Mouse (Mus musculus) midbrain, embryonic 15.5 days (tissue): ENCODE results near the gene Snx19. TPM values are rescaled to one million over a fixed set of nuclear protein-coding genes. Genes with fewer than 3 reads are reported as not detected.

Experiments used
- ATAC-seq: fragments of 200-750 bp; cut with Nextera tagmentation; replicated peaks from 2 replicates; pipeline ENCODE4 v1.8.0; 2017; ENCODE audit warnings: moderate TSS enrichment
- H3K27ac ChIP-seq: fragments of 300-500 bp; sonication (generic); 2 replicates; pipeline ENCODE4 v1.5.1; 2015; ENCODE audit warnings: mild to moderate bottlenecking, inconsistent platforms
- H3K27me3 ChIP-seq: fragments of 300-500 bp; sonication (generic); replicated peaks from 2 replicates; pipeline ENCODE4 v1.6.1; 2015; ENCODE audit warnings: inconsistent platforms
- H3K36me3 ChIP-seq: fragments of 300-500 bp; sonication (generic); replicated peaks from 2 replicates; pipeline ENCODE4 v1.6.1; 2015; ENCODE audit warnings: inconsistent platforms
- H3K4me1 ChIP-seq: fragments of 300-500 bp; sonication (generic); 2 replicates; pipeline ENCODE4 v1.6.1; 2015; ENCODE audit warnings: inconsistent platforms
- H3K4me2 ChIP-seq: fragments of 300-500 bp; sonication (generic); 2 replicates; pipeline ENCODE4 v1.6.1; 2015; ENCODE audit warnings: inconsistent platforms, mild to moderate bottlenecking, moderate library complexity
- H3K4me3 ChIP-seq: fragments of 300-500 bp; sonication (generic); 2 replicates; pipeline ENCODE4 v1.5.1; 2015; ENCODE audit warnings: mild to moderate bottlenecking, inconsistent platforms
- H3K9ac ChIP-seq: fragments of 300-500 bp; sonication (generic); 2 replicates; pipeline ENCODE4 v1.6.1; 2015; ENCODE audit warnings: mild to moderate bottlenecking, inconsistent platforms
- H3K9me3 ChIP-seq: fragments of 300-500 bp; sonication (generic); 2 replicates; pipeline ENCODE4 v1.6.1; 2016; ENCODE audit warnings: inconsistent platforms
- WGBS: fragments of 180-500 bp; shearing (Covaris S2); methylation state at CpG from one replicate; pipeline ENCODE4 v1.1.7; 2015; ENCODE audit warnings: mixed read lengths; 5-methylcytosine and 5-hydroxymethylcytosine counted together
- polyA plus RNA-seq: library from polyadenylated mRNA; unstranded; fragments of >200 nt; fragmentation: Nextera tagmentation; extraction: Ambion mirVana; gene quantifications from 2 replicates; pipeline ENCODE4 v1.2.1, GENCODE M21; 2015

The Snx19 gene
- polyA plus RNA-seq, 1 experiment from 2014 or later: 23.6 TPM

- no peak for ATAC-seq
- Histone ChIP-seq H3K4me1 (no peaks in the 10 kb centered on the region), H3K27ac (no peak overlapping the region), H3K9ac (no peak overlapping the region), H3K9me3 (no peaks in the 10 kb centered on the region), H3K4me2 (no peak overlapping the region), H3K27me3 (no peaks in the 10 kb centered on the region), H3K4me3 (no peak overlapping the region), H3K36me3 (peaks cover 12% of the 10 kb centered on the region; the same call in 1 of the 2 replicates)
- 93% methylated on average over 1 of the region's 1 CpGs for WGBS
Measured at GRCm38 (mm10) chr9:30446126-30446525, 19.2 kb downstream of the Snx19 start.

- Histone ChIP-seq H3K4me2 (no peak overlapping the region), H3K9me3 (no peaks in the 10 kb centered on the region), H3K9ac (no peak overlapping the region), H3K4me3 (no peak overlapping the region), H3K4me1 (no peaks in the 10 kb centered on the region), H3K27ac (no peak overlapping the region), H3K36me3 (peaks cover 8% of the 10 kb centered on the region; the same call in 1 of the 2 replicates), H3K27me3 (no peaks in the 10 kb centered on the region)
- peak; percentile 72 for ATAC-seq
- 34% methylated on average over 4 of the region's 4 CpGs for WGBS
Measured at GRCm38 (mm10) chr9:30448459-30448858, 21.6 kb downstream of the Snx19 start.

GRCm38 (mm10) chr9:30449862-30450261, 23.0 kb downstream of the Snx19 start:
- Histone ChIP-seq H3K9ac (no peak overlapping the region), H3K4me2 (no peak overlapping the region), H3K9me3 (no peaks in the 10 kb centered on the region), H3K4me1 (no peaks in the 10 kb centered on the region), H3K36me3 (0 out of 2 replicates have a peak, but pooled peaks cover 6% of the 10 kb centered on the region), H3K4me3 (no peak overlapping the region), H3K27ac (no peak overlapping the region), H3K27me3 (no peaks in the 10 kb centered on the region)
- WGBS: 21% methylated on average over 2 of the region's 2 CpGs
- ATAC-seq: no peak

- H3K9me3 ChIP-seq: no peaks in the 10 kb centered on the region
- H3K4me1 ChIP-seq: no peaks in the 10 kb centered on the region
- no peak overlapping the region for H3K4me3 ChIP-seq
- H3K36me3 ChIP-seq: 0 out of 2 replicates have a peak, but pooled peaks cover 6% of the 10 kb centered on the region
- no peaks in the 10 kb centered on the region for H3K27me3 ChIP-seq
- no peak overlapping the region for H3K27ac ChIP-seq
- no peak overlapping the region for H3K9ac ChIP-seq
- WGBS: 81% methylated on average over 2 of the region's 2 CpGs
- no peak for ATAC-seq
- H3K4me2 ChIP-seq: no peak overlapping the region
Measured at GRCm38 (mm10) chr9:30450834-30451233, 23.9 kb downstream of the Snx19 start.

- ATAC-seq: no peak
- Histone ChIP-seq H3K4me1 (no peaks in the 10 kb centered on the region), H3K36me3 (no peaks in the 10 kb centered on the region; the same call in 1 of the 2 replicates), H3K27me3 (no peaks in the 10 kb centered on the region), H3K4me3 (no peak overlapping the region), H3K4me2 (no peak overlapping the region), H3K27ac (no peak overlapping the region), H3K9me3 (no peaks in the 10 kb centered on the region), H3K9ac (no peak overlapping the region)
- WGBS: 93% methylated on average over 2 of the region's 2 CpGs
Measured at GRCm38 (mm10) chr9:30454527-30454926, 27.6 kb downstream of the Snx19 start.

- Histone ChIP-seq H3K9ac (no peak overlapping the region), H3K9me3 (no peaks in the 10 kb centered on the region), H3K4me3 (no peak overlapping the region), H3K36me3 (no peaks in the 10 kb centered on the region; the same call in 1 of the 2 replicates), H3K27ac (no peak overlapping the region), H3K27me3 (no peaks in the 10 kb centered on the region), H3K4me2 (no peak overlapping the region), H3K4me1 (no peaks in the 10 kb centered on the region)
- WGBS: 83% methylated on average over 6 of the region's 6 CpGs
- ATAC-seq: no peak
Measured at GRCm38 (mm10) chr9:30456250-30456649, 29.3 kb downstream of the Snx19 start.

GRCm38 (mm10) chr9:30460501-30460900, 33.6 kb downstream of the Snx19 start:
- Histone ChIP-seq H3K4me2 (no peak overlapping the region), H3K9ac (no peak overlapping the region), H3K36me3 (peaks cover 17% of the 10 kb centered on the region), H3K27ac (no peak overlapping the region), H3K4me1 (no peaks in the 10 kb centered on the region), H3K27me3 (no peaks in the 10 kb centered on the region), H3K4me3 (no peak overlapping the region), H3K9me3 (no peaks in the 10 kb centered on the region)
- ATAC-seq: no peak
- WGBS: 80% methylated on average over 8 of the region's 8 CpGs

GRCm38 (mm10) chr9:30464661-30465060, 37.8 kb downstream of the Snx19 start:
- Histone ChIP-seq H3K9me3 (no peaks in the 10 kb centered on the region), H3K27ac (no peak overlapping the region), H3K9ac (no peak overlapping the region), H3K27me3 (no peaks in the 10 kb centered on the region), H3K4me3 (no peak overlapping the region), H3K4me1 (no peaks in the 10 kb centered on the region), H3K4me2 (no peak overlapping the region), H3K36me3 (peaks cover 17% of the 10 kb centered on the region; the same call in 1 of the 2 replicates)
- WGBS: 84% methylated on average over 4 of the region's 4 CpGs
- ATAC-seq: no peak

GRCm38 (mm10) chr9:30480043-30480442, 53.1 kb downstream of the Snx19 start:
- H3K4me2 ChIP-seq: no peak overlapping the region
- no peaks in the 10 kb centered on the region for H3K4me1 ChIP-seq
- no peaks in the 10 kb centered on the region for H3K27me3 ChIP-seq
- H3K9ac ChIP-seq: no peak overlapping the region
- WGBS: 68% methylated on average over 4 of the region's 4 CpGs
- H3K9me3 ChIP-seq: no peaks in the 10 kb centered on the region
- no peak overlapping the region for H3K4me3 ChIP-seq
- no peak; the same call in none of the 2 replicates for ATAC-seq
- no peaks in the 10 kb centered on the region for H3K36me3 ChIP-seq
- H3K27ac ChIP-seq: no peak overlapping the region

- Histone ChIP-seq H3K4me3 (no peak overlapping the region), H3K27ac (no peak overlapping the region), H3K4me2 (no peak overlapping the region), H3K27me3 (no peaks in the 10 kb centered on the region), H3K4me1 (no peaks in the 10 kb centered on the region), H3K36me3 (no peaks in the 10 kb centered on the region), H3K9me3 (no peaks in the 10 kb centered on the region), H3K9ac (no peak overlapping the region)
- peak; percentile 95 for ATAC-seq
- 2% methylated on average over 6 of the region's 6 CpGs for WGBS
Measured at GRCm38 (mm10) chr9:30480464-30480863, 53.6 kb downstream of the Snx19 start.

- H3K4me2 ChIP-seq: no peak overlapping the region
- H3K9me3 ChIP-seq: no peaks in the 10 kb centered on the region
- H3K9ac ChIP-seq: no peak overlapping the region
- no peaks in the 10 kb centered on the region for H3K27me3 ChIP-seq
- no peak for ATAC-seq
- WGBS: 93% methylated on average over 4 of the region's 4 CpGs
- H3K27ac ChIP-seq: no peak overlapping the region
- no peak overlapping the region for H3K4me3 ChIP-seq
- no peaks in the 10 kb centered on the region for H3K4me1 ChIP-seq
- no peaks in the 10 kb centered on the region for H3K36me3 ChIP-seq
Measured at GRCm38 (mm10) chr9:30482116-30482515, 55.2 kb downstream of the Snx19 start.

- Histone ChIP-seq H3K9me3 (no peaks in the 10 kb centered on the region), H3K9ac (no peak overlapping the region), H3K4me1 (no peaks in the 10 kb centered on the region), H3K4me2 (no peak overlapping the region), H3K27me3 (no peaks in the 10 kb centered on the region), H3K4me3 (no peak overlapping the region), H3K27ac (no peak overlapping the region), H3K36me3 (no peaks in the 10 kb centered on the region)
- 97% methylated on average over 3 of the region's 3 CpGs for WGBS
- no peak for ATAC-seq
Measured at GRCm38 (mm10) chr9:30484183-30484582, 57.3 kb downstream of the Snx19 start.

- H3K27ac ChIP-seq: no peak overlapping the region
- no peak for ATAC-seq
- no peaks in the 10 kb centered on the region for H3K36me3 ChIP-seq
- 89% methylated on average over 2 of the region's 2 CpGs for WGBS
- H3K4me1 ChIP-seq: no peaks in the 10 kb centered on the region
- no peak overlapping the region for H3K9ac ChIP-seq
- H3K4me2 ChIP-seq: no peak overlapping the region
- H3K9me3 ChIP-seq: no peaks in the 10 kb centered on the region
- H3K4me3 ChIP-seq: no peak overlapping the region
- H3K27me3 ChIP-seq: no peaks in the 10 kb centered on the region
Measured at GRCm38 (mm10) chr9:30485161-30485560, 58.3 kb downstream of the Snx19 start.
